Mouse (Mus musculus): ENCODE results near the gene Rnf182. TPM values are rescaled to one million over a fixed set of nuclear protein-coding genes. Genes with fewer than 3 reads are reported as not detected.

Gene Rnf182
- total and polyA plus RNA-seq, 2 experiments: not detected

- H3K4me1 ChIP-seq (ENCODE audit: control insufficient read depth, insufficient read depth, low read length): 0 out of 2 replicates have a peak, but pooled peaks cover 2% of the 10 kb centered on the region
- TF ChIP-seq POLR2A (IDR thresholded peaks at IDR 0.05; ENCODE audit: extremely low read depth, insufficient read depth, low read length) (no peak), CTCF (IDR thresholded peaks at IDR 0.05; ENCODE audit: low read depth, low read length) (no peak)
- no peaks in the 10 kb centered on the region for H3K79me2 ChIP-seq (ENCODE audit: control insufficient read depth, insufficient read depth, low read length)
- H3K9ac ChIP-seq (ENCODE audit: low read depth, low read length): no peak overlapping the region
- H3K4me3 ChIP-seq (ENCODE audit: insufficient read depth, low read depth, low read length): no peak overlapping the region
- no peaks in the 10 kb centered on the region; the same call in 1 of the 2 replicates for H3K27me3 ChIP-seq (ENCODE audit: control insufficient read depth, insufficient read depth, low read length)
- H3K36me3 ChIP-seq (ENCODE audit: control insufficient read depth, insufficient read depth, low read length): no peaks in the 10 kb centered on the region
- DNase-seq (ENCODE audit: extremely low read depth, low read depth, low spot score): peak; percentile 46
- 14% methylated on average over 6 of the region's 6 CpGs for WGBS
- no peak overlapping the region for H3K27ac ChIP-seq (replicated peaks; ENCODE audit: insufficient read depth, low read depth, low read length)
Observed at GRCm38 (mm10) chr13:43654091-43654490, 38.6 kb downstream of the Rnf182 start.

GRCm38 (mm10) chr13:43663225-43663624 lies 47.7 kb downstream of the Rnf182 start:
- Histone ChIP-seq H3K27me3 (ENCODE audit: control insufficient read depth, insufficient read depth, low read length) (no peaks in the 10 kb centered on the region), H3K79me2 (ENCODE audit: control insufficient read depth, insufficient read depth, low read length) (no peaks in the 10 kb centered on the region), H3K36me3 (ENCODE audit: control insufficient read depth, insufficient read depth, low read length) (no peaks in the 10 kb centered on the region), H3K27ac (replicated peaks; ENCODE audit: insufficient read depth, low read depth, low read length) (no peak overlapping the region), H3K4me3 (ENCODE audit: insufficient read depth, low read depth, low read length) (no peak overlapping the region), H3K9ac (ENCODE audit: low read depth, low read length) (no peak overlapping the region), H3K4me1 (ENCODE audit: control insufficient read depth, insufficient read depth, low read length) (no peaks in the 10 kb centered on the region)
- WGBS: 83% methylated on average over 4 of the region's 4 CpGs
- no peak for TF ChIP-seq CTCF (IDR thresholded peaks at IDR 0.05; ENCODE audit: low read depth, low read length)
- no peak for TF ChIP-seq POLR2A (IDR thresholded peaks at IDR 0.05; ENCODE audit: extremely low read depth, insufficient read depth, low read length)
- no peak for DNase-seq (ENCODE audit: extremely low read depth, low read depth, low spot score)

- H3K9ac ChIP-seq (ENCODE audit: low read depth, low read length): no peak overlapping the region
- H3K79me2 ChIP-seq (ENCODE audit: control insufficient read depth, insufficient read depth, low read length): no peaks in the 10 kb centered on the region
- H3K36me3 ChIP-seq (ENCODE audit: control insufficient read depth, insufficient read depth, low read length): no peaks in the 10 kb centered on the region
- no peaks in the 10 kb centered on the region for H3K27me3 ChIP-seq (ENCODE audit: control insufficient read depth, insufficient read depth, low read length)
- no peak overlapping the region for H3K4me3 ChIP-seq (ENCODE audit: insufficient read depth, low read depth, low read length)
- DNase-seq (ENCODE audit: extremely low read depth, low read depth, low spot score): no peak
- TF ChIP-seq CTCF (IDR thresholded peaks at IDR 0.05; ENCODE audit: low read depth, low read length): no peak
- no peak for TF ChIP-seq POLR2A (IDR thresholded peaks at IDR 0.05; ENCODE audit: extremely low read depth, insufficient read depth, low read length)
- 94% methylated on average over 12 of the region's 12 CpGs for WGBS
- H3K4me1 ChIP-seq (ENCODE audit: control insufficient read depth, insufficient read depth, low read length): no peaks in the 10 kb centered on the region
- H3K27ac ChIP-seq (replicated peaks; ENCODE audit: insufficient read depth, low read depth, low read length): no peak overlapping the region
Observed at GRCm38 (mm10) chr13:43666130-43666529, 50.6 kb downstream of the Rnf182 start.

- H3K79me2 ChIP-seq (ENCODE audit: control insufficient read depth, insufficient read depth, low read length): no peaks in the 10 kb centered on the region
- TF ChIP-seq POLR2A (IDR thresholded peaks at IDR 0.05; ENCODE audit: extremely low read depth, insufficient read depth, low read length) (no peak), CTCF (IDR thresholded peaks at IDR 0.05; ENCODE audit: low read depth, low read length) (no peak)
Observed at GRCm38 (mm10) chr13:43666920-43667319, 51.4 kb downstream of the Rnf182 start.

DNA sequence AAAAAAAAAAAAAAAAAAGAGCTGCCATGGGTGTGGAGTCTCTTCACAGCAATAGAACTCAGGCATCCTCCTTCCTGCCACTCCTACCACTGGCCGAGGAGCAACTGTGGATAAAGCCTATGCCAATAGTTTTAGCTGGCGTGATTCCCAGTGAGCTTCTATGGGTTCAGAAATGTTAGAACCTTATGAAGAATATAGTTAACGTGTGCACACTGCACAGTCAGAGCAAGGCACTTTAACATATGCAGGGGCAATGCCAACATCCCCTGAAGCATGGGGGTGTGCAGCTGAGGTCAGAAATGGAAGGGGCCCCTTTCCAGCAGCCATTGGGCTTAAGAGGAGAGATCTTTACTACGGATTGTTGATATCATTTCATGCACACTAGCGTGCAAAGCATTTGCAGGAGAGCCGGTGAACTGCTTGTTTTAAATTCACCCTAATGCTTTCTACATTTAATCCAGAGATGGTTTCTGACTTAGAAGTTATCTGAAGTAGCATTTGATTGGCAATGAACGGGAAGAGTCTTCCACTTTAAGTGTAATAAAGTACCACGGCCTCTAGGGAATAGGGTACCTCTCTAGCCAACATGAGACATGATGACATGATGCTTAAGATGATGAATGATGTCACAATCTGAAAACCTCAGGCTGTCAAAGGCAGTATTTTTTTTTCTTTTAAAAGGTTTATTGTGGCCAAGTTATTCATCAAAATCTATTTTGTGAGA lies 61.8 kb downstream of the Rnf182 start:
- no peaks in the 10 kb centered on the region for H3K27me3 ChIP-seq (ENCODE audit: control insufficient read depth, insufficient read depth, low read length)
- DNase-seq (ENCODE audit: extremely low read depth, low read depth, low spot score): no peak
- H3K9ac ChIP-seq (ENCODE audit: low read depth, low read length): no peak overlapping the region
- H3K79me2 ChIP-seq (ENCODE audit: control insufficient read depth, insufficient read depth, low read length): no peaks in the 10 kb centered on the region
- H3K4me1 ChIP-seq (ENCODE audit: control insufficient read depth, insufficient read depth, low read length): no peaks in the 10 kb centered on the region
- TF ChIP-seq POLR2A (IDR thresholded peaks at IDR 0.05; ENCODE audit: extremely low read depth, insufficient read depth, low read length) (no peak), CTCF (IDR thresholded peaks at IDR 0.05; ENCODE audit: low read depth, low read length) (no peak)
- H3K4me3 ChIP-seq (ENCODE audit: insufficient read depth, low read depth, low read length): no peak overlapping the region
- no peaks in the 10 kb centered on the region for H3K36me3 ChIP-seq (ENCODE audit: control insufficient read depth, insufficient read depth, low read length)
- H3K27ac ChIP-seq (replicated peaks; ENCODE audit: insufficient read depth, low read depth, low read length): no peak overlapping the region
- 90% methylated on average over 8 of the region's 8 CpGs for WGBS

More at GRCm38 (mm10) chr13:43666920-43667319, 51.4 kb downstream of the Rnf182 start:
- no peak for DNase-seq (ENCODE audit: extremely low read depth, low read depth, low spot score)
- no peak overlapping the region for H3K9ac ChIP-seq (ENCODE audit: low read depth, low read length)
- no peak overlapping the region for H3K4me3 ChIP-seq (ENCODE audit: insufficient read depth, low read depth, low read length)
- no peaks in the 10 kb centered on the region for H3K4me1 ChIP-seq (ENCODE audit: control insufficient read depth, insufficient read depth, low read length)
- no peak overlapping the region for H3K27ac ChIP-seq (replicated peaks; ENCODE audit: insufficient read depth, low read depth, low read length)
- H3K27me3 ChIP-seq (ENCODE audit: control insufficient read depth, insufficient read depth, low read length): no peaks in the 10 kb centered on the region
- 72% methylated on average over 6 of the region's 6 CpGs for WGBS
- no peaks in the 10 kb centered on the region for H3K36me3 ChIP-seq (ENCODE audit: control insufficient read depth, insufficient read depth, low read length)

DNA sequence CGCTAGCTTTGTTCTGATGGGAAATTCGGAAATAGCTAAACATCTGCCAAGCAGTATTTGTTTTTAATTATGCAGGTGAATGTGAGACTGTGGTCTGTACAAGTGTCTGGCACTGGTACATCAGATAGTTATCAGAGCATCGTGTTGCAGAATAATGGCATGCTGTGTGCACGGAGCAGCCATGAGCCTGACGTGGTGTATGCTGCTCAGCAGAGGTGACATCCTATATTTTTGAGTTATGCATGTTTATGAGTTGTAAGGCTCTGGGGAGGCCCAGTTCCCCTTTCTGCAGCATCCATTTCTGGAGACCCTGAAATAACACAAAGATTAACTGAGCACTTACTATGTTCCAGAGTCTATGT lies 62.4 kb downstream of the Rnf182 start:
- TF ChIP-seq CTCF (IDR thresholded peaks at IDR 0.05; ENCODE audit: low read depth, low read length) (no peak), POLR2A (IDR thresholded peaks at IDR 0.05; ENCODE audit: extremely low read depth, insufficient read depth, low read length) (no peak)
- Histone ChIP-seq H3K36me3 (ENCODE audit: control insufficient read depth, insufficient read depth, low read length) (no peaks in the 10 kb centered on the region), H3K4me1 (ENCODE audit: control insufficient read depth, insufficient read depth, low read length) (no peaks in the 10 kb centered on the region), H3K79me2 (ENCODE audit: control insufficient read depth, insufficient read depth, low read length) (no peaks in the 10 kb centered on the region), H3K9ac (ENCODE audit: low read depth, low read length) (no peak overlapping the region), H3K27ac (replicated peaks; ENCODE audit: insufficient read depth, low read depth, low read length) (no peak overlapping the region), H3K27me3 (ENCODE audit: control insufficient read depth, insufficient read depth, low read length) (no peaks in the 10 kb centered on the region), H3K4me3 (ENCODE audit: insufficient read depth, low read depth, low read length) (no peak overlapping the region)
- 90% methylated on average over 5 of the region's 5 CpGs for WGBS
- DNase-seq (ENCODE audit: extremely low read depth, low read depth, low spot score): no peak
